Mouse (Mus musculus): ENCODE results near the gene Lsamp.
"Not testable (repeated sequence)": the region's sequence is repeated elsewhere in the genome, so short reads cannot be mapped to it uniquely, and the experiment has no call there.

The Lsamp gene

DNA sequence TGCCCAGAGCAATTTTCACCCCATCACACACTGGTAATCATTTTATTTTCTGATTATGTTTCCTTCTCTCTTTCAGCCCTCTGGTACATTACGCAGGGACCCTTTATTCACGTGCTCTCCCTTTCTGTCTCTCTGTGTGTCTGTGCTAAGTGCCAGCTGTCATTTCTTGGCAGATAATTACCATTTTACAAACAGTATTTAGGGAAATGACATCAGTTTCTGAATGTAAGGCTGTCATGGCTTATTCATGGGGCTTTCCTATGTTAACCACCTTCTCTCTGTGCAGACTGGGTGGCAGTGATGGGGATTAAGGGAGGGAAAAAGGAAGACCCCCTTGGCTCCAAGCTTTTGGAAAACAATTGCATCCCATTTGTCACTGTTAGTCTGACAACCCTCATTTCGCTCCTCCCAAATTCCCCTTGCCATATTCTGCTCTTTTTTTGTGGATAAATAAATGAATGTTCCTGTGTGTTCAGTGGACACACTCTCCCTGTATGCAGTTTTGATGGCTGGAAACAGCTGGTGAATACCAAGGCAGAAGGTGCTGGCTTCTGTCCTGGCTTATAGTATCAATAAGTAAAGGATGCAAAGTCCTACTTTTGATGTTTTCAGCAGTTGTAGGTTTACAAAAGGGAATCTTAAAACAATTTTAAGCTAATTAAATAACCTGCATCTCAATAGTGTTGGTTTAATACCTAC is 520.2 kb downstream of the Lsamp start:
- DNase-seq (ENCODE audit: low spot score): no peak

DNA sequence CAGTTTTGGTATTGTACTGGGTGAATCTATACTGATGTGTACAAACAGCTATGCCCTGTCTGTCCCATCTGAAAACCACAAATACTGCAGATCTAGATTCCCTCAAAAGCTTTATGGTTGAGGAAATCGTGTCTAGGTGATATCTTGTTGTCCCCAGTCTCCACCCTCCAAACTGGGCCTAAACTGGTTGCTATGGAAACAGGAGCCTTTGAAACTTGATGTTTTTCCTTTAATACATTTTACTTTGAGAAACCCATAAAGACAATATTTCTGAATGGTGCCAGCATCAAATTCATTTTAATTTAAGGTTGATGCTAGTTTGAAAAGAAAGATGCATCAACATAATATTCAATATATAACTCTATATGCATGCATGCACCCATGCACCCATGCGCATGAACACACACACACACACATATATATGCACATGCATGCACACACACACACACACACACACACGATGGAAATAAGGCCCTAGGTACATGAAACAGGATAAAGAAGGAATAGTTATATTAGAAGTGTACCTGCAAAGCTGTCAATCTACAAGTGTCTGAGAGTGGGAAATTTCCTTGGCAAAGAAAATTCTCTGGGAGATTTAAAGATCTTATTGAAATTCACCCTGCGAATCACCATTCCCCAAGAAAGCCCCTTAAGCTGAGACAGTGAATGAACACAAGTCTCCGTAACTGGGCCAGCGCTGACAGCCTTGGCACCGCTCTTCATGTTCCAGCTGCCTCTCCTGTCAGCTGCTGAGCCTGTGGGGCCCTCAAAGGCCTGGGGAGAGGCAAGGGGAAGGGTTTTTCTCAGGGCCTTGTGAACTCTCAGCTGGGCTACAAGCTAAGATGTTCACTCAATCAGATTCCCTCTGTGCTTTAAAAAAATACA is 525.2 kb downstream of the Lsamp start:
- DNase-seq (ENCODE audit: low spot score): no peak

DNA sequence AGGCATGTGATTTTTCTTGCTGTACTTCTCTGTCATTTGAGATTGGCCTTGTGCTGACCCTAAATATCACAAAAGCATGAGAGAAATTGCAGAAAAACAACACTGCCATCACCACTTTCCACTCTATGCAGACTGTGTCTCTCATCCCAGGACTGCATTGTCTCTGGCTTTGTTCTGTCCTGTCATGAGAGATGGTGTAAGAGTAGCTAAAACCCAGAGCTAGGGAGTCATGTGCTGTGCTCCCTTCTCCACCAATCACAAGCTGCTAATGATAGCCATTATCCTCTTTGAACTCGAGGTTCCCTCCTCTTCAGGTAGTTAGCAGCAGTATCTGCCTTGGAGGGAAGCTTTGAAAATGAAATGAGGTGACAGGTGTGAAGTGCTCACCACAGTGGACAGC is 552.6 kb downstream of the Lsamp start:
- no peak for DNase-seq (ENCODE audit: low spot score)

DNA sequence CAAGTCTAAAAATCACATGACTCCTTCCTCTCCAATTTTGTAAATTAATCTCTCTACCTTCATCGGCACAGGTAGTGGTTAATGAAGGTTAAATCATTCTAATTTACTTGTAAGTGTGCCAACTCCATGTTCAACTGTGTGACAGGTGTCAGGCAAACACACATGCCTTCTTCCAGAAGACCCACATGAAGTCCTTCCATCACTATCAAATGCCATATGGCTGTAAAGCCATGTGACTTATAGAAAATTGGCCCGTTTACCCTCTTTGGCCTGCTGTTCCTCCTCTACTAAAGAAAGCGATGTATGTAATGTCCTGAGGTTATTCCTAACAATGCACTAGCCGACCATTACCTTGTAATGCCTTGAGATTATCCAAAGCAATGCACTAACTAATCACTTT is 565.5 kb downstream of the Lsamp start:
- no peak for DNase-seq (ENCODE audit: low spot score)

DNA sequence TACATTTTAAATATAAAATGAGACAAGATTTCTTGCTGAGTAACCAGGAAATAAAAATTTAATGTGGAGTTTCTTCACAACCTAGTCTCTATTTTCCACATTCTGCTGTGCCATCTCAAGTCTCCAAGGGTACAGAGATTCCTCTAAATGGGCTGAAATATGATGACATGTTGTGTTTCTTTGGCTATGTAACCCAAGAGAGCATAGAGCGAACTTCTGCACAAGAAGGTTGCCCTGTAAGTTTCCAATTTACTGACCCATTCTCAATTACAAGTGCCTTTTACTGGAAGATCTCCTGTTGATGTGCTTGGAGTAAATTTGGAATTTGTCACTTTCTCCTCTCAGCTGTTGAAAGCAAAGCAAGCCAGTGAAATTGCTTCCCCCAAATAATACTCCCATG is 571.4 kb downstream of the Lsamp start:
- DNase-seq (ENCODE audit: low spot score): no peak

DNA sequence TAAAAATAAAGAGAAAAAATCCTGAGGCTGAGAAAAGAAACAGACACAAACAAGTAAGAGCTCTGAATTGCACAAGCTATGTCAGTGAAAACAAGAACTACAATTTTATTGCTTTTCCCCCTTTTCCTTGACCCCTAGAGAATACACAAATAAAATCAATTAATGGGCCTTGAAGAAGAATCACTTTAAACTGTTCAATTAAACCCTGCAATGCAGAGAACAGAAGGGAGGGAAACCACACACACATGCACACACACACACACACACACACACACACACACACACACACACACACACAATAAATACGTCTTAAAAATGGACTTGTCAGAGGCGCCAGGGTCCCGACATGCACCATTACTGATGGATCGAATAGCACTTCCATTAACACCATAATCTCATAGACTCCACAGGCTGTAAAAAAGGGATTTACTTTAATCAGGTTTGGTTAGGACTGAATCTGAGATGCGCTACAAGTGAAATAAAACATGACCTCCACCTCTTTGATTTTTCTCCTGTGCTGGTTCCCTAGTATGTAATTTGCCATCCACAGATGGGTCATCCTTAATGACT is 573.6 kb downstream of the Lsamp start:
- DNase-seq (ENCODE audit: low spot score): no peak

DNA sequence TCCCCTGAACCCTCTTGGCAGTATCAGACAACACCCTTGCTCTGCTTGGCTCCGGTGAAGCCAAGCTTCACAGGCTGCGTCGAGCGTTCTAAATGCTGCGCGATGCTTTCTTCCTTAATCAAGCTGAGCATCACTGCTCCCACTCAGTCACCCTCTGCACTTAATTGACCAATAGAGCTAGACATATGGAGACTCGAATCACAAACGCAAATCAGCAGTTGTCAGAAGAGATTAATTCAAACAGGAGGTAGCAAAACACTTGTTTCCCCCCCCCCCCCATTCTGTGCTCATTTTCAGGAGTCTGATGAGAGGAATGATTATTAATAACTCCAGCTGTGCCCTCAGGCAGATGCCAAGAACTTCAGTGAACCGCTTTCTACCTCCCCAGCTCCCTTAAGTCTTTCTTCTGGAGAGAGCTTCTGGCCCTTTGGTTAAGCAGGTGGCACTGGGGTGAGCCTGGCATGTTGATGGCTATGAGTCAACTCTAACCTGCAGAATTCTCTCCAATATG is 583.3 kb downstream of the Lsamp start:
- no peak for DNase-seq (ENCODE audit: low spot score)

DNA sequence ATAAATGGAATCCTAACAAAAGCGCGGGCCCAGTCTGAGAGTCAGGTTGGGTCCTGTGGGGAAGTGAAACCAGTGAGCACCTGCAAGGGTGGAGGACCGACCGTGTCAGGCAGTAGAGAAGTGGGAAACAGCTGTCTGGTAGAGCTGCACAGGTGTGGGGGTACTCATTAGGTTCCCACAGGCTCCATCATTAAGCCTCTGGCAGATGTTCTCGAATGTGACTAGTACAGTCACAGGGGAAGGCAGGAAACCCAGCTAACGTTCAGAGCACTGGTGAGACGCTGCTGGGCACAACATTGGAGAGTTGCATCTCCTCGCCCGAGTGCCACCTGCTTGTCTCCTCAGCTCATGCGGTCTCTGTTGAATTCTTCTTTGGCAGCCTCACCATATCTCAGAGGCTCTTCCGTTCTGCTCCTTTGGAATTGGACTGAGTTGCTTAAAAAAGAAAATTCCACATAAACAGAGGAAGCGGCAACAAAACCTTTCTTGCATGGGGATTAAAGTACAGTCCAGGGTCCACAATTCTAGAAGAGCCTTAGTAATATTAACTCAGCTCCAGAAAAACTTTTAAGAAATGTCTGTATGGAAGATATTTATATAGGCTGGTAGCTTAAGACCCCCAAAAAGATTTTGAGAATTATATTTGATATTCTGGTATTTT is 588.1 kb downstream of the Lsamp start:
- DNase-seq (ENCODE audit: low spot score): no peak

DNA sequence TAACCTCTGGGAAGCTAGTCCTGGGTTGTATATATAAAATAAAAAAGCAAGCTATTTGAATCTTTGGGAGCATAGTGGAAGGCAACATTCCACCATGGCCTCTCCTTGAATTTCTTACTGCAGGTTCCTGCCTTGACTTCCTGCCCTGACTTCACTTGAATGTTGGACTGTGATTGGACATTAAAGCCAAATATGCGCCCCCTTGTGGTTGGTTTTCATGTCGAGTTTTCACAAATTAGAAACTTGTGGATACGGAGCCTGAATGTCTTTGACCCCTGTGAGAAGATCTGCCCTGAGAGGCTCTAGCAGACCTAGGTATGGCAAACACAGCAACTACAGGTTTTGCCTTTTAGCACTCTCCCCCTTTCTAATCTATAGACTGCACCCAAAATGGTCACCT is 597.9 kb downstream of the Lsamp start:
- DNase-seq (ENCODE audit: low spot score): no peak

DNA sequence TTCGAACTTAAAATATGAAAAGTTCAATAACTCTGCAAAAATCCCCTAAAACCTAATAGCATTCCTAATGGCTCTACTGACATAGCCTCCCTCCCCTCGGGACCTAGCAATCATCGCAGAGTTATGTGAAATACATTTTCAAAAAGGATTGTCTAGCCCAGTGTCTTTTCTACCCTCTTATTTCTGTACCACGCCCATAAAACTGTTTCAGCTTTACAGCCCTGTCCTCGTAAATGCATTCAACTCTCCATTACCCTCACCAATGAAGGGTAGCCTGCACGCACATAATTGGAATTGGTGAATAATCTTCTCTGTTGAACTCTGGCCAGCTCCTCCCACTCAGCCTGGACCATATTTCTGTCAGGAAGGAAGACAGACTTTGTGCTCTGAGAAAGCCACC is 609.0 kb downstream of the Lsamp start:
- DNase-seq (ENCODE audit: low spot score): no peak

DNA sequence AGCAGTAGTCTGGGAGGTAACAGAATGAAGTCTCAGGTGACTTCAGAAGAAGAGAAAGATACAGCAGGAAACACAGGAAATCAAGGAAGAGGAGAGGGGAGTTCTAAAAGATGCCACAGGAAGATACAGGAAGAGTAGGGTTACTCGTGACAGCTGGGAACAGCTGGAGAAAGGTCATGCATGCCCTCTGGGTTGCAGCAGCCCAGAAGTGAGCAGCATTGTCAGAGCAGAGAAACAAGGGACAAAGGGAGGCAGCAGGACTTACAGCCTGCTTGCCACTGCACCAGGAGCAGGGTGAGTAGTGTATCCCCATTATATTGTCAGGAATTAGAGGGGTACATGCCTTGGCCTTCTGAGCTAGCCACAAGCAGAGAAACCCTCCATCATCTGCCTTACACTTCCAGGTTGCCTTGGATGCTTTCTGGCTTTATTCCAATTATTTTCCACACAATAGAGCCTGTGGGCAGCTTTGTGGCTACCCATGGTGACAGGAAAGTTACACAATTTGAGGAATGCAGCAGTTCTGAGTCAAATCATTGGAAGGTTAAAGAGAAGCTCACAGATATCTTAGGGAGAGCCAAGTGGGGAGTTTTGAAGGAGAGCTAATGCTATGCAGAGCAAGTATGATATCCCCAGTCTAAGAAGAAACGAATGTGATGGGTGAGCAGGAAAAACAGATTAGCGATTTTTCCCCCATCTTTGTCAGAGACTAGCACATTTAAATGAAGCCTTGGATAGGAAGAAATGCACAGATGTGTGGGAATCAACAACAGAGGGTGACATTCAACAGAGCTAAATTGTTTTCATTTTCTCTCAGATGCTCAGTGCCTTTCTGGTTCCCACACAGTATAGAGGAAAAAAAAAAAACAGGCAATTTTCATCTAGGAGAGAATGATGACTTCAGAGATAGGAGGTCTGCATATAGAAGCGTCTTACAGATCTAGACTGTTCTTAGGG is 617.5 kb downstream of the Lsamp start:
- no peak for DNase-seq (ENCODE audit: low spot score)

DNA sequence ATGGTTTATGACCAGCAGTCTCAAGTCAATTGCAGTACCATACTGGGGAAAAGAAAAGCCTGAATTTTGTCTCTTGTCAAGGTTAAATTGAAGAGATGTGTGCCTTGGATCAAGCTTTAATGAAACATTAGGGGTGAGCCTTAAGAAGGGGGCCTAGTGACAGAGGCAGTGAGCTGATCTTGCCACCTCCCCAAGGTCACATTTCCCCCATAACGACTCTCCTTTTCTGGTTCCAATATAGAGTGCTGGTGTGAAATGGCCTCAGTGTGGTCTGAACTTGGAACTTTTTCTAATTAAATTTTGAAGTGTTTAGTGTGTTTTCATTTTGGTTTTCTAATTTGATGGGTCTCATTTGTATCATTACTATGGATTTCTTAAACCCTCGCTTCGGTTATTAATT is 623.3 kb downstream of the Lsamp start:
- no peak for DNase-seq (ENCODE audit: low spot score)

DNA sequence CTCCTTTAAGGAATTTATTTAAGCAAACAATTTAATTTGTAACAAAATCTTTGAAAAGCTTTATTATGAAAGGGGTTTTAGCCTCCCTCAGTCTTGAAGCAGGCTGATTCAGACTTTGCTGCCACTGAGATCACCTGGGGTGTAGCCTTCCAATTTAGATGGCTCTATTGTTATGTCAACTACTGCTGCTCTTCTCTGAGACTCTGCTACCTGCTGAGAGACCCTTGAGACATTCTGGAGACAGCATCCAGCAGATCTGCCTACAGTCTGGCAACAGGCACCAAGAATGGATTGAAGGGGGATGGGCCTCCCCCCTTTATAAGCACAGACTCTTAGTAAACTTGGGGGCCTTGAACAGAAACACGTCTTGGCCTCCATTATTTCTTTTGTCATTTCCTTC is 632.5 kb downstream of the Lsamp start:
- not testable (repeated sequence) for DNase-seq (ENCODE audit: low spot score)

DNA sequence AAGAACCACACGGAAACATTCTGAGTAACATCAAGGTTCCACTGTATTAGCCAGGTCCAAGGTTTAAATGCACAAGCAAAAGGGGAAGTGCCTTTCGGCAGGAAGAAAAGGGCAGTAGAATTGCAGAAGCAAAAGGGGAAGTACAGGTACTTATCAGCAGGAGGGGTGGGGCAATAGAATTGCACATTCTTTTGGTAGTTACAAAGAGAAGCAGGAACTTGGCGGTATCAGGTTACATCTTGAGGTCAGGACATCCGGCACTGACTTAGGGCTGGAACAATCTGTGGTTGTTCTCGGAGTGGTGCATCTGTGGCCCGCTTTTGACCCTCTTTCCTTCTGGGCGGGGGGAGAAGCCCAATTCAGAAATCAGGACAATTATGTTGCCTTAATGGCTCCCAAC is 636.9 kb downstream of the Lsamp start:
- not testable (repeated sequence) for DNase-seq (ENCODE audit: low spot score)

DNA sequence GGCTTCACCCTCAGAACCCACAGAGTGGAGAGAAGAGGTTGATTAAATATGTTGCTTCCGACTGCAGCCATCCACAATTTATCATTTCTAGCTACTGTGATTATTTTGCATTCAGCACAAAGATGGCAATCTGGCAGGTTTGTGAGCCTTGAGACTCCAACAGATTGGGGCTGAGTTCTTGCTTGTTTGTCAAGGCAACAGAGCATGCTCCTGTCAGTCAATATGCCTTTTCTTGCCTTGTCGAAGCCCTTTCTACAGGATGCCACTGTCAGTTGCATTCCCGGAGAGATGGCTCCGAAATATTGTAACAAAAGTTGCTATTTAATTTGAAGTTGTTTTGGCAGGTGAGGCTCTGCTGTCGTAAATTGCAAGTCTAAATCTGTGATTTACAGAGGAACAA is 643.0 kb downstream of the Lsamp start:
- DNase-seq (ENCODE audit: low spot score): no peak

DNA sequence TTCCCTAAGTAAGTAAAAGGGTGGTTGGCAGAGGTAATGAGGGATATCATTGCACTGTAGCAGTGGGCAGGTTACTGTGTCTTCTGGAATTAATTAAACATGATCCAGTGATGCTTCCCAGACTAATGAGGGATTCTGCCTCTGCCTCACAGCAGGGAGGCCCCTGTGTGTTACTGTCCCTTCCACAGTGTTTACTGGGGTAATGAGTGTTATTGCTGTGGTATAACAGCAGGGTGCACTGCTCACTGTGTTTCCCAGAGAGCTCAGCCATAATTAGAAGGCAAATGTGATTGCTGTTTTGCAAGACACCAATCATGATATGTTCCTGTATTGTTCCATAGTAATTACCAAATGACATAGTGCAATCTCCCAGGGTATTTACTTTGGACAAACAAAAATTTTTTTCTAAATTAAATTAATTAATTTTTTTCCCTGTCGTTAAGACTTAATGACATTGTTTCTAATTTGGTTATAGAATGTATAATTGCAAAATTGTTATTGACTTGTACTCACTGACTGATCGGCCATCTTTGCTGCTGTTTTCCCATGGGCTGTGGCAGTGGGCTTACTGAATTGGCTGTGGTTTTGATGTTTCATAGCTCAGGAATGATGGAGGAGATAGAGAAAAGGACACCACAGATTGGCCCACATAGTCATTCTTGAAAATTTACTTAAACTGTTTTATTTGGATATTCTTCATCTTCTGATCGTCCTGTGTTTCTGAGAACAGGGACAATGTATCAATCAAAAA is 655.6 kb downstream of the Lsamp start:
- no peak for DNase-seq (ENCODE audit: low spot score)

DNA sequence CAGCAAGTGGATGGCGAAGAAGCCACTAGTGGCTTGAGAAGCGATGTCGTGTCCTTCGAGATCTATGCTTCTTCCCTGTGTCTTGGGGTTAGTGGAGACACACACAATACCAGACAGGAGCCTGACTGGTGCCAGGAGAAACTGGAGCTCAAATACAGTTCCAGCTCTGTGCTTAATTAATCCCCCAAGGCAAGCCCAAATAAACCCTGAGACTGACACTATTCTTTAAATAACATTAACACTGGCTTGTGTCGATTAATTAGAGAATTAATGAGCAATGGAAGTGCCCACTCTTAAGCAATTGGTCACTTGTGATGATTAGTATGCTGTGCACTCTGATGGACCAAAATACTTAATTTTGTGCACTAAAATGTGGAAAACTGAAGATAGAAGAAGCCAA is 668.6 kb downstream of the Lsamp start:
- DNase-seq (ENCODE audit: low spot score): no peak

DNA sequence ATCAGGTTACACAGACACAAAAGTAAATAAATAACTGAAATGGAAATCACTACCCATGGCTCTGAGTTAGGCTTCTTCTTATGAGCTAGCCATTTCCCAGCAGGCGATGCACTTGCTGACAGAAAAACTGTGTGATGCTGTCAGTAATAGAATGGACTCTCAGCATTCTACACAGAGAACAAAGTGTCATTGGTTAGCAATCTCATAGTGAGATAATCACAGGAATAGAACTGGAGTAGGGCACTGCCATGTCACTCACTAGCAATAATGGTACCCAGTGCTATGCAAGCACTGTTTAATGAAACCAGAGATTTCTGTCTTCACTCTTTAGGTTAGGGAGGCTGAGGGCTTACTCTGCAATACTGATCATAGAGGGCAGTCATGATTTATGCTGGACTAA is 669.3 kb downstream of the Lsamp start:
- no peak for DNase-seq (ENCODE audit: low spot score)

DNA sequence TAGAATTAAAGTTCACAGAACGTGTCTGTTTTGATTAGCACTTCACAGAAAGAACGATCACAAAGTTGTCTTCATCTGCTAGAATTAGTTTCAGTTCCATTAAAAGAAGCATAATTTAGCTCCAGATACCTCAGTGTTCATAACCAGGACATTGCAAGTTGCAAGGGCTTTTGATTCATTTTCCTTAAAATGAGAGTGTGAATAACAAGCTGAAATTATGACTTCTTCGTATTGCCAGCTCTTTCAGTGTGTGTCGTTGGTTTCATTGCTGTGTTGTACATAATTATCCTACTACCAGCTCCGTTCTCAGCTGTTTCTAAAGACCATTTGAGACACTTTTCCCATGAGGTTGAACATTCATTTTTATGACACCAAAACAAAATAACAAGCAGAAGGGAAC is 672.2 kb downstream of the Lsamp start:
- no peak for DNase-seq (ENCODE audit: low spot score)

DNA sequence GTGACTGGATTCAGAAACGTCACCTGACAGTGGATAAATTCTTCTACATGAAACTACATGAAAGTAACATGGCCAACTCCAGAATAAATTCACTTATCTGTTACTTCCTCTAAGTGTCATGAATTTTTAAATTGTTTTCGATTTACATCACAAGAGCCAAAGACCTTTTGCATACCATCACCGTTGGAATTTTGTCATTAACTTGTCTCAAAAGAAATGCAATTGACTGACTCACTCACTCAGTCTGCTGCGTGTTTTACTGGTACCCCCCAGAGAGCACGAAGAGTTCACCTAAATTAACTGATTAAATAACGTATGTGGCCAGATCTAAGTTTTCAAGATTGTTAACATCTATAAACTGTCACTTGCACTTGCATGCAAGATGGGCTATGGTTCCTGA is 672.7 kb downstream of the Lsamp start:
- DNase-seq (ENCODE audit: low spot score): no peak

DNA sequence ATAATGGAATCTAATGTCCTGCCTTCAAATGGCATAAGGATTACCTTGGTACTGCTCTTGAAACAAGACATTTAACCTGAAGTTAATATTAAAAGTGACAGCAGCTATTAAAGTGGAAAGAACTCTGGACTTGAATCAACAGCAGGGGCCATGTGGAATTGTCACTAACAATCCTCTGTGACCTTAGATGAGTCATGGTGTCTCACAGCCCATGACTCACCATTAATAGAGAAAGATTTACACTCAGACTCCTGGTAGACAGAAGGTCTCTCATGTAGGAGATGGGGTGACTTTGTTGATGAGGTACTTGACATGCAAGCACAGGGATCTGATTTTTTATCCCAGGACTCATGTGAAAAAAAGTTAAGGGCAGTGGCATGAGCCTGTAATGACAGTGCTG is 701.4 kb downstream of the Lsamp start:
- DNase-seq (ENCODE audit: low spot score): no peak
